Mouse (Mus musculus): ENCODE data around the gene Zfp661.

GRCm38 (mm10) chr2:127584436-127584858 is 2.4 kb downstream of the Zfp661 start:
- TF ChIP-seq POLR2A (IDR thresholded peaks at IDR 0.05; ENCODE audit: low read depth, low read length): peak; percentile 68
- no peak for TF ChIP-seq CTCF (conservative IDR thresholded peaks at IDR 0.05; ENCODE audit: insufficient read depth, insufficient read length, low read depth, low read length)

All from kidney, adult 2 months (tissue).